Mouse (Mus musculus) kidney, embryonic 15.5 days (tissue): ENCODE data around the gene Epsti1. TPM values are rescaled to one million over a fixed set of nuclear protein-coding genes. Genes with fewer than 3 reads are reported as not detected.

Source experiments
- ATAC-seq: fragments of 200-750 bp; cut with Nextera tagmentation; replicated peaks from 2 replicates; pipeline ENCODE4 v1.8.0; 2017; ENCODE audit warnings: moderate TSS enrichment; ENCODE audit not compliant: low FRiP score
- H3K27ac ChIP-seq: fragments of 300-500 bp; sonication (generic); 2 replicates; pipeline ENCODE4 v1.5.1; 2015; ENCODE audit warnings: mild to moderate bottlenecking, inconsistent platforms
- H3K27me3 ChIP-seq: fragments of 300-500 bp; sonication (generic); 2 replicates; pipeline ENCODE4 v1.6.1; 2015; ENCODE audit warnings: inconsistent platforms
- H3K36me3 ChIP-seq: fragments of 300-500 bp; sonication (generic); 2 replicates; pipeline ENCODE4 v1.6.1; 2015; ENCODE audit warnings: inconsistent platforms
- H3K4me1 ChIP-seq: fragments of 300-500 bp; sonication (generic); 2 replicates; pipeline ENCODE4 v1.6.1; 2015; ENCODE audit warnings: inconsistent platforms
- H3K4me2 ChIP-seq: fragments of 300-500 bp; sonication (generic); 2 replicates; pipeline ENCODE4 v1.6.1; 2015; ENCODE audit warnings: moderate library complexity, mild to moderate bottlenecking, inconsistent platforms
- H3K4me3 ChIP-seq: fragments of 300-500 bp; sonication (generic); replicated peaks from 2 replicates; pipeline ENCODE4 v1.5.1; 2015; ENCODE audit warnings: mild to moderate bottlenecking, inconsistent platforms
- H3K9ac ChIP-seq: fragments of 300-500 bp; sonication (generic); 2 replicates; pipeline ENCODE4 v1.6.1; 2015; ENCODE audit warnings: mild to moderate bottlenecking, inconsistent platforms
- H3K9me3 ChIP-seq: fragments of 300-500 bp; sonication (generic); replicated peaks from 2 replicates; pipeline ENCODE4 v1.6.1; 2016; ENCODE audit warnings: inconsistent platforms
- WGBS: fragments of 180-500 bp; shearing (Covaris S2); methylation state at CpG from one replicate; pipeline ENCODE4 v1.1.7; 2015; ENCODE audit warnings: mixed read lengths; 5-methylcytosine and 5-hydroxymethylcytosine counted together
- polyA plus RNA-seq: library from polyadenylated mRNA; unstranded; fragments of >200 nt; fragmentation: Nextera tagmentation; extraction: Ambion mirVana; gene quantifications from 2 replicates; pipeline ENCODE4 v1.2.1, GENCODE M21; 2015

Gene Epsti1
- polyA plus RNA-seq, 1 experiment from 2014 or later, result 0.90 TPM

DNA sequence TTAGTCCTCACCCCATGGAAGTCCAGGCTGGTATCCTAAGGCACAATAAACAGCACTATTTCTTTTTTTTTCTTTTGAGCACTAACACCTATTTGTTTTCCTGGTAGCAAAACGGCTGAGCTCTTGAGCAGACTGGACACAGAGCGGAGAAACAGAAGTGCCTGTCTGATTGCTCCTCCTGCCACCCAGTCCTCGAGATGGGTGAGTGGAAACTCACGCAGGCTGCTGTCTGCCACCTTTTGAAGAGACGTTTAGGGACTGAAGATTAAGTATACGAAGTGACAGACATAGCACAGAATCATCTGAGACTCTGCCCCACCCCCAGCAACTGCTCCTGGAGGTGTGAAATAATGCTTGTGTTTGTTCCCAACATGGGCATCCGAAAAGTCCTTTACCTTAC lies 59.5 kb downstream of the Epsti1 start:
- 36% methylated on average over 7 of the region's 7 CpGs for WGBS
- H3K27me3 ChIP-seq, result no peaks in the 10 kb centered on the region
- H3K36me3 ChIP-seq, result no peaks in the 10 kb centered on the region
- no peak overlapping the region for H3K27ac ChIP-seq
- no peaks in the 10 kb centered on the region for H3K4me1 ChIP-seq
- no peak overlapping the region for H3K4me2 ChIP-seq
- no peaks in the 10 kb centered on the region for H3K9me3 ChIP-seq
- no peak overlapping the region for H3K4me3 ChIP-seq
- no peak overlapping the region for H3K9ac ChIP-seq
- ATAC-seq, result no peak

DNA sequence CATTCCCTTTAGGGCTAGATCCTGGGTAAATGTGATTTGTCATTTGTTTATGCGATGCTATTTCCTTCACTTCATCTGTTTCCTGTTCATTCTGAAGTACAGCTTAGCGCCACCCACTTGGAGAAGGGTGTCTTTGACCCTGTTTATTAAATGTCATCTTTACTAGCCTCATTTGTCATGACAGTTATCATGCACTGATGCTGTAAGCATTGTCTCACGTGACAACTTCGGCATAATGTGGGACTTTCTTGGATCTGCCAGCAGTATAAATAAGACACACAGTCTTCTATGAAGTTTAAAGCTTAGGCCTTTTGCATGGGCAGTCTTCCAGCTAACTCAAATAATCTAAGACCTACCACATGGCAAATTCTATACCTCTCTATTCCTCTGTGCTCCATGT lies 67.3 kb downstream of the Epsti1 start:
- ATAC-seq, result no peak

DNA sequence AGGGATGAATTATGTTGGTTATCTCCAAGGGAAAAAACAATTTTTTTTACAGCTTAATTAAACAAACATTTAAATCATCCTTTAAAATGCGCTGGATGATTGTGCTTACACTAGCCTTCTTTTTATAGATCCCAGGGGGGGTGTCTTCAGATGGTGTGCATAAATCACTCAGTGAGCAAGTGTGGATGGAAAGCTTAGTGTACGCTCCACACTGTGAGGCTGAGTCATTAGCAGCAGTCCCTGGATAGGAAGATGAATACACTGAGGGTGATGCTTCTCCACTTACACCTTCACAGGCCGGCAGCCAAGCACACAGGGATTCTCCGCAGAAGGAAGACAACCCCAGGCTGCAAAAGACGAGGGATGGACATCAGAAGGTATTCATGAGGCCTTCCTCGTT lies 70.2 kb downstream of the Epsti1 start:
- Histone ChIP-seq H3K9me3 (no peaks in the 10 kb centered on the region), H3K4me2 (no peak overlapping the region), H3K36me3 (no peaks in the 10 kb centered on the region), H3K4me1 (peaks cover 3% of the 10 kb centered on the region; the same call in 1 of the 2 replicates), H3K27me3 (0 out of 2 replicates have a peak, but pooled peaks cover 4% of the 10 kb centered on the region), H3K27ac (no peak overlapping the region), H3K9ac (no peak overlapping the region), H3K4me3 (no peak overlapping the region)
- ATAC-seq, result no peak
- WGBS, result 51% methylated on average over 6 of the region's 6 CpGs

More for the DNA sequence above, 67.3 kb downstream of the Epsti1 start:
- 0 out of 2 replicates have a peak, but pooled peaks cover 6% of the 10 kb centered on the region for H3K27me3 ChIP-seq
- H3K9ac ChIP-seq, result no peak overlapping the region
- H3K36me3 ChIP-seq, result no peaks in the 10 kb centered on the region
- peaks cover 3% of the 10 kb centered on the region; the same call in 1 of the 2 replicates for H3K4me1 ChIP-seq
- no peaks in the 10 kb centered on the region for H3K9me3 ChIP-seq
- H3K4me3 ChIP-seq, result no peak overlapping the region
- 76% methylated on average over 4 of the region's 4 CpGs for WGBS
- H3K4me2 ChIP-seq, result no peak overlapping the region
- H3K27ac ChIP-seq, result no peak overlapping the region

GRCm38 (mm10) chr14:77975702-77976101 lies 71.7 kb downstream of the Epsti1 start:
- H3K27me3 ChIP-seq, result no peaks in the 10 kb centered on the region
- H3K27ac ChIP-seq, result no peak overlapping the region
- peaks cover 3% of the 10 kb centered on the region; the same call in 1 of the 2 replicates for H3K4me1 ChIP-seq
- no peak overlapping the region for H3K4me2 ChIP-seq
- no peaks in the 10 kb centered on the region for H3K36me3 ChIP-seq
- WGBS, result 56% methylated on average over 8 of the region's 8 CpGs
- no peaks in the 10 kb centered on the region for H3K9me3 ChIP-seq
- no peak overlapping the region for H3K9ac ChIP-seq
- H3K4me3 ChIP-seq, result no peak overlapping the region
- no peak for ATAC-seq

GRCm38 (mm10) chr14:77981516-77981915 lies 77.5 kb downstream of the Epsti1 start:
- H3K4me2 ChIP-seq, result no peak overlapping the region
- no peak overlapping the region for H3K27ac ChIP-seq
- no peaks in the 10 kb centered on the region for H3K27me3 ChIP-seq
- no peak for ATAC-seq
- H3K9ac ChIP-seq, result no peak overlapping the region
- no peaks in the 10 kb centered on the region for H3K36me3 ChIP-seq
- H3K4me1 ChIP-seq, result no peaks in the 10 kb centered on the region
- no peaks in the 10 kb centered on the region for H3K9me3 ChIP-seq
- 76% methylated on average over 5 of the region's 5 CpGs for WGBS
- no peak overlapping the region for H3K4me3 ChIP-seq

DNA sequence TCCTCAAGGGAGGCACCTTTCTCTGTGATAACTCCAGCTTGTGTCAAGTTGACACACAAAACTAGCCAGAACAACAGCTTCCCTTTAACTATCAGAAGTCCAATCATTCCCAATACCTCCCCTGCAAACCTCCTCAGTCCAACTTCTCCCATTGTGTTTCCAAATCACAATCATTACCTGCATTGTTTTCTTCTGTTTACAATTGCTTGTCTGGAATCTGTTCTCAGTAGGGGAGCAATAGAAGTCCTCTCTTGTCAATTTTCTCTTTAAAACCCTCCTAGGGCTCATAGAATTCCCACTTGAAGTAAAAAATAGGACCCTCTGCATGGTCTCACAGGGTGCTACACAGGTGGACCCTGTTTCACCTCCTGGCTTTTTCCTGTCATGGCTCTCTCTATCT lies 93.7 kb downstream of the Epsti1 start:
- H3K36me3 ChIP-seq, result no peaks in the 10 kb centered on the region
- no peaks in the 10 kb centered on the region for H3K9me3 ChIP-seq
- no peak overlapping the region for H3K4me3 ChIP-seq
- H3K4me1 ChIP-seq, result no peaks in the 10 kb centered on the region
- no peaks in the 10 kb centered on the region for H3K27me3 ChIP-seq
- no peak for ATAC-seq
- H3K27ac ChIP-seq, result no peak overlapping the region
- H3K4me2 ChIP-seq, result no peak overlapping the region
- H3K9ac ChIP-seq, result no peak overlapping the region

GRCm38 (mm10) chr14:78004486-78004885 lies 100.4 kb downstream of the Epsti1 start:
- no peaks in the 10 kb centered on the region for H3K9me3 ChIP-seq
- no peaks in the 10 kb centered on the region for H3K36me3 ChIP-seq
- no peak overlapping the region for H3K4me3 ChIP-seq
- H3K9ac ChIP-seq, result no peak overlapping the region
- 74% methylated on average over 4 of the region's 4 CpGs for WGBS
- no peak for ATAC-seq
- H3K4me2 ChIP-seq, result no peak overlapping the region
- no peak overlapping the region for H3K27ac ChIP-seq
- H3K4me1 ChIP-seq, result no peaks in the 10 kb centered on the region
- no peaks in the 10 kb centered on the region for H3K27me3 ChIP-seq

GRCm38 (mm10) chr14:78008019-78008418 lies 104.0 kb downstream of the Epsti1 start:
- Histone ChIP-seq H3K27me3 (no peaks in the 10 kb centered on the region), H3K4me1 (no peaks in the 10 kb centered on the region), H3K4me2 (no peak overlapping the region), H3K9me3 (no peaks in the 10 kb centered on the region), H3K9ac (no peak overlapping the region), H3K4me3 (no peak overlapping the region), H3K27ac (no peak overlapping the region), H3K36me3 (no peaks in the 10 kb centered on the region)
- no peak for ATAC-seq
- 48% methylated on average over 6 of the region's 6 CpGs for WGBS

- Histone ChIP-seq H3K9me3 (no peaks in the 10 kb centered on the region), H3K27me3 (no peaks in the 10 kb centered on the region), H3K9ac (no peak overlapping the region), H3K4me1 (no peaks in the 10 kb centered on the region), H3K4me2 (no peak overlapping the region), H3K36me3 (no peaks in the 10 kb centered on the region), H3K4me3 (no peak overlapping the region), H3K27ac (no peak overlapping the region)
- ATAC-seq, result no peak
- 52% methylated on average over 10 of the region's 10 CpGs for WGBS
Observed at GRCm38 (mm10) chr14:78011808-78012207, 107.8 kb downstream of the Epsti1 start.

- no peaks in the 10 kb centered on the region for H3K36me3 ChIP-seq
- H3K4me1 ChIP-seq, result no peaks in the 10 kb centered on the region
- H3K9me3 ChIP-seq, result no peaks in the 10 kb centered on the region
- no peak overlapping the region for H3K9ac ChIP-seq
- H3K27ac ChIP-seq, result no peak overlapping the region
- H3K4me2 ChIP-seq, result no peak overlapping the region
- no peak overlapping the region for H3K4me3 ChIP-seq
- no peak for ATAC-seq
- WGBS, result 84% methylated on average over 7 of the region's 7 CpGs
- H3K27me3 ChIP-seq, result no peaks in the 10 kb centered on the region
Observed at GRCm38 (mm10) chr14:78015540-78016321, 111.7 kb downstream of the Epsti1 start.

DNA sequence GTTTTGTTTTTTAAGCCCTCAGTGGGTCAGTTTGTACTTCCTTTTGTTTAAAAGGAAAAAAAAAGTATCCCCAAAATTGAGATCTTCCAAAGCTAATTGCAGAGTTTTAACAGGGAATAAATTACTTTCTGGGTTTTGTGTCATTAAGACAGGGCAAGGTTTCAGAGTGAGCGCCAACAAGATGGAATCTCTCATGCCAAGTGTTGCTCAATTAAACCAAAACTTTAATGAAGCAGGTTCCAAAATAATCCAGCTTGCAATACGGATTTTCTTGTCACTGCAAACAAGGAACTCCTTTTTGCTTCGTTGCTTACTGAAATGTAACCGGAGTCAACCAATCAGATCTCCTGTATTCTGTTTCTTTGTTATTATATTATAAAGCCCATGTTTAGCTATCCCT lies 112.4 kb downstream of the Epsti1 start:
- H3K4me3 ChIP-seq, result no peak overlapping the region
- H3K27ac ChIP-seq, result no peak overlapping the region
- H3K36me3 ChIP-seq, result no peaks in the 10 kb centered on the region
- H3K4me1 ChIP-seq, result no peaks in the 10 kb centered on the region
- H3K4me2 ChIP-seq, result no peak overlapping the region
- no peak overlapping the region for H3K9ac ChIP-seq
- H3K9me3 ChIP-seq, result no peaks in the 10 kb centered on the region
- no peak for ATAC-seq
- H3K27me3 ChIP-seq, result no peaks in the 10 kb centered on the region
- WGBS, result 77% methylated on average over 4 of the region's 4 CpGs

GRCm38 (mm10) chr14:78019935-78020334 lies 115.9 kb downstream of the Epsti1 start:
- H3K4me2 ChIP-seq, result no peak overlapping the region
- no peaks in the 10 kb centered on the region for H3K4me1 ChIP-seq
- H3K27ac ChIP-seq, result no peak overlapping the region
- WGBS, result 70% methylated on average over 8 of the region's 8 CpGs
- H3K9ac ChIP-seq, result no peak overlapping the region
- H3K4me3 ChIP-seq, result no peak overlapping the region
- no peaks in the 10 kb centered on the region for H3K36me3 ChIP-seq
- no peaks in the 10 kb centered on the region for H3K27me3 ChIP-seq
- H3K9me3 ChIP-seq, result no peaks in the 10 kb centered on the region
- no peak for ATAC-seq

DNA sequence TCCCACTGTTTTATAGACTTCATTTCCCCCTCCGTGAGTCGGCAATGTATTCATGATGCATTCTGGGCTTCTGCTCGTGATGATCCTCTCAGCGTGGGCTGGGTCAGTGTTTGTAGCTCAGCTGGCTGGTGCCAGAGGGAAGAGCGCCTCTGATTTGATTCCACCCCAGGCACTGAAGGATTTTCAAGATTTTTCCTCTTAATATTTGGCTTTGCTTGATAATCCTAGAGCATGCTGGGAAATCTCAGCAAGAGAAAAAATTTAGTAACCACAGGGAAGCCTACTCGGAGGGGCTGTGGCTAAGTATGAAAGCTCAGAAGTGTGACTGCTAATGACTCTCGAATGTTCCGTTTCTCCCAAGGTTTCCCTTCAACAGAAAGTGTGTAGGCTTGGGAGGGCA lies 134.8 kb downstream of the Epsti1 start:
- 67% methylated on average over 8 of the region's 8 CpGs for WGBS
- Histone ChIP-seq H3K27me3 (no peaks in the 10 kb centered on the region), H3K4me2 (no peak overlapping the region), H3K9me3 (no peaks in the 10 kb centered on the region), H3K9ac (no peak overlapping the region), H3K4me3 (no peak overlapping the region), H3K36me3 (no peaks in the 10 kb centered on the region), H3K27ac (no peak overlapping the region), H3K4me1 (peaks cover 15% of the 10 kb centered on the region)
- ATAC-seq, result no peak
